Mouse (Mus musculus) neural tube, embryonic 14.5 days (tissue): ENCODE results near the gene Ces2b. TPM values are rescaled to one million over a fixed set of nuclear protein-coding genes. Genes with fewer than 3 reads are reported as not detected.
"Not testable (repeated sequence)": the region's sequence is repeated elsewhere in the genome, so short reads cannot be mapped to it uniquely, and the experiment has no call there.

Experiments
- ATAC-seq: fragments of 200-750 bp; cut with Nextera tagmentation; 2 replicates; pipeline ENCODE4 v1.8.0; 2017; ENCODE audit warnings: low read depth, mild to moderate bottlenecking, moderate TSS enrichment, moderate library complexity
- H3K27ac ChIP-seq: fragments of 300-500 bp; sonication (generic); 2 replicates; pipeline ENCODE4 v1.5.1; 2014; ENCODE audit warnings: low read depth, mild to moderate bottlenecking, control low read depth, low read length, moderate library complexity, mixed read lengths
- H3K27me3 ChIP-seq: fragments of 300-500 bp; sonication (generic); 2 replicates; pipeline ENCODE4 v1.6.1; 2014; ENCODE audit warnings: low read length; ENCODE audit not compliant: control insufficient read depth, insufficient read depth
- H3K36me3 ChIP-seq: fragments of 300-500 bp; sonication (generic); 2 replicates; pipeline ENCODE4 v1.6.1; 2014; ENCODE audit warnings: low read length, mixed read lengths; ENCODE audit not compliant: control insufficient read depth, insufficient read depth
- H3K4me1 ChIP-seq: fragments of 300-500 bp; sonication (generic); 2 replicates; pipeline ENCODE4 v1.6.1; 2014; ENCODE audit warnings: low read length; ENCODE audit not compliant: control insufficient read depth, insufficient read depth
- H3K4me2 ChIP-seq: fragments of 300-500 bp; sonication (generic); 2 replicates; pipeline ENCODE4 v1.6.1; 2014; ENCODE audit warnings: mild to moderate bottlenecking, low read depth, low read length, control low read depth
- H3K4me3 ChIP-seq: fragments of 300-500 bp; sonication (generic); 2 replicates; pipeline ENCODE4 v1.5.1; 2014; ENCODE audit warnings: low read depth, low read length, control low read depth, mixed read lengths
- H3K9ac ChIP-seq: fragments of 300-500 bp; sonication (generic); replicated peaks from 2 replicates; pipeline ENCODE4 v1.6.1; 2014; ENCODE audit warnings: low read depth, mild to moderate bottlenecking, control low read depth, low read length, mixed read lengths
- H3K9me3 ChIP-seq: fragments of 300-500 bp; sonication (generic); 2 replicates; pipeline ENCODE4 v1.6.1; 2016; ENCODE audit warnings: low read length; ENCODE audit not compliant: control insufficient read depth
- WGBS: fragments of 180-500 bp; shearing (Covaris S2); extraction: QIAGEN DNeasy Blood & Tissue Kit; methylation state at CpG from one replicate; pipeline ENCODE4 v1.1.7; 2014; 5-methylcytosine and 5-hydroxymethylcytosine counted together
- polyA plus RNA-seq: library from polyadenylated mRNA; unstranded; fragments of >200 nt; fragmentation: Nextera tagmentation; extraction: Ambion mirVana; gene quantifications from 2 replicates; pipeline ENCODE4 v1.2.1, GENCODE M21; 2014

The Ces2b gene
- polyA plus RNA-seq, 1 experiment from 2014 or later, result 0.07 TPM

- Histone ChIP-seq H3K4me2 (no peak overlapping the region), H3K9me3 (no peaks in the 10 kb centered on the region), H3K4me1 (no peaks in the 10 kb centered on the region), H3K4me3 (no peak overlapping the region), H3K27ac (no peak overlapping the region), H3K36me3 (no peaks in the 10 kb centered on the region), H3K27me3 (no peaks in the 10 kb centered on the region), H3K9ac (no peak overlapping the region)
- no peak for ATAC-seq
- WGBS, result 79% methylated on average over 3 of the region's 3 CpGs
These were observed 3.2 kb upstream of the Ces2b start for GRCm38 (mm10) chr8:104828221-104828620.

GRCm38 (mm10) chr8:104841360-104842078 is 10.1 kb downstream of the Ces2b start:
- Histone ChIP-seq H3K4me2 (no peak overlapping the region), H3K4me3 (no peak overlapping the region), H3K4me1 (no peaks in the 10 kb centered on the region), H3K27ac (no peak overlapping the region), H3K36me3 (no peaks in the 10 kb centered on the region), H3K9ac (no peak overlapping the region), H3K27me3 (no peaks in the 10 kb centered on the region), H3K9me3 (no peaks in the 10 kb centered on the region)
- ATAC-seq, result no peak
- 87% methylated on average over 3 of the region's 3 CpGs for WGBS

- H3K27ac ChIP-seq, result no peak within 1 kb of the TSS
- no peaks in the 10 kb centered on the region for H3K9me3 ChIP-seq
- 86% methylated on average over 3 of the region's 3 CpGs for WGBS
- no peaks in the 10 kb centered on the region for H3K36me3 ChIP-seq
- H3K4me2 ChIP-seq, result no peak within 1 kb of the TSS
- no peak within 1 kb of the TSS for H3K4me3 ChIP-seq
- ATAC-seq, result no peak
- no peaks in the 10 kb centered on the region for H3K27me3 ChIP-seq
- H3K4me1 ChIP-seq, result no peaks in the 10 kb centered on the region
- H3K9ac ChIP-seq, result no peak within 1 kb of the TSS
These were observed 15.5 kb downstream of the Ces2b start, which contains the start of gene Ces2c for GRCm38 (mm10) chr8:104846831-104847230. TSS of gene Ces2c (plus strand) at chr8:104847068.

GRCm38 (mm10) chr8:104847741-104848462 is 16.5 kb downstream of the Ces2b start:
- Histone ChIP-seq H3K4me3 (no peak overlapping the region), H3K36me3 (no peaks in the 10 kb centered on the region), H3K27me3 (no peaks in the 10 kb centered on the region), H3K27ac (no peak overlapping the region), H3K9ac (no peak overlapping the region), H3K4me1 (no peaks in the 10 kb centered on the region), H3K9me3 (no peaks in the 10 kb centered on the region), H3K4me2 (no peak overlapping the region)
- 77% methylated on average over 4 of the region's 4 CpGs for WGBS
- no peak for ATAC-seq

- H3K4me1 ChIP-seq, H3K9ac ChIP-seq, H3K4me2 ChIP-seq, H3K9me3 ChIP-seq, ATAC-seq, H3K36me3 ChIP-seq, H3K27me3 ChIP-seq, H3K27ac ChIP-seq, H3K4me3 ChIP-seq: not testable (repeated sequence)
- WGBS, result no CpG with 5 or more reads among the region's 4 CpGs
These were observed 35.6 kb downstream of the Ces2b start for GRCm38 (mm10) chr8:104866844-104867531.

- not testable (repeated sequence) for H3K36me3 ChIP-seq, H3K27ac ChIP-seq, H3K4me3 ChIP-seq, ATAC-seq, H3K9me3 ChIP-seq, H3K4me1 ChIP-seq, H3K27me3 ChIP-seq, H3K4me2 ChIP-seq, H3K9ac ChIP-seq
- WGBS, result no CpG with 5 or more reads among the region's 2 CpGs
These were observed 37.5 kb downstream of the Ces2b start for GRCm38 (mm10) chr8:104868876-104869275.

- WGBS, result no CpG with 5 or more reads among the region's 4 CpGs
- H3K4me3 ChIP-seq, result not testable (repeated sequence)
These were observed 55.0 kb downstream of the Ces2b start for GRCm38 (mm10) chr8:104886223-104886926.

More at GRCm38 (mm10) chr8:104886223-104886926, 55.0 kb downstream of the Ces2b start:
- H3K9ac ChIP-seq, H3K9me3 ChIP-seq, H3K27ac ChIP-seq, ATAC-seq, H3K27me3 ChIP-seq, H3K4me2 ChIP-seq, H3K4me1 ChIP-seq, H3K36me3 ChIP-seq: not testable (repeated sequence)
